Mouse (Mus musculus): ENCODE results near the gene Tspan10.

DNA sequence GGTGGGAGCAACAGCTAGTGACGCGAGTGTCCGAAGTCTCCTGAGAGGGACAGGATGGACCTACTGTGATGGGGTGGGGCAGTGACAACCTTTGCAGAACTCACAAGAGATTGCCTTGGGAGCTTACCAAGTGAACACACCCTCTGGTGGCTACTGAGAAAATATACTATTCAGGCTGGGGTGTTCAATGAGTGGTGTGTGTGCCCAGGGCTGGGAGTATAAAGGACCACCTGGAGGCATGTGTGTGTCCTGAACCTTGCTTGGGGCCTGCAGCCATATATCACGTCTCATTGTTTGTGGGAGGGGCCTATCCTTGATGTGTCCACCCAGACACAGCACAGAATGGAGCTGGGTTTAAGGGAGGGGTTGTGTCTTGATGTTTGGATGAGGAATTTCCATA is 46.1 kb downstream of the Tspan10 start:
- TF ChIP-seq CTCF (IDR thresholded peaks at IDR 0.05; ENCODE audit: low read depth) = peak; percentile 22; the same call in 1 of the 2 replicates
- no peak for TF ChIP-seq EP300 (optimal IDR thresholded peaks at IDR 0.05)

Data from stomach, postnatal 0 days (tissue).